Mouse (Mus musculus) heart, postnatal 25 days (tissue): Measurements from ENCODE around the gene Sh3kbp1. TPM values are rescaled to one million over a fixed set of nuclear protein-coding genes. Genes with fewer than 3 reads are reported as not detected.

ENCODE experiments used
- DNase-seq: peaks from one replicate; pipeline ENCODE4 v3.0.0; 2022; ENCODE audit warnings: low spot score
- intact Hi-C: fragments of 180-260 bp; cut with DNase I; formaldehyde crosslinking; loops from one replicate; pipeline ENCODE4 v1.15.1; 2025
- total RNA-seq, 2 experiments: library from RNA; stranded (reverse); gene quantifications; 2 replicates each; pipeline ENCODE4 v1.2.3; 2021

The Sh3kbp1 gene
- total RNA-seq, 2 experiments from 2014 or later, result 143 to 148 TPM

DNA sequence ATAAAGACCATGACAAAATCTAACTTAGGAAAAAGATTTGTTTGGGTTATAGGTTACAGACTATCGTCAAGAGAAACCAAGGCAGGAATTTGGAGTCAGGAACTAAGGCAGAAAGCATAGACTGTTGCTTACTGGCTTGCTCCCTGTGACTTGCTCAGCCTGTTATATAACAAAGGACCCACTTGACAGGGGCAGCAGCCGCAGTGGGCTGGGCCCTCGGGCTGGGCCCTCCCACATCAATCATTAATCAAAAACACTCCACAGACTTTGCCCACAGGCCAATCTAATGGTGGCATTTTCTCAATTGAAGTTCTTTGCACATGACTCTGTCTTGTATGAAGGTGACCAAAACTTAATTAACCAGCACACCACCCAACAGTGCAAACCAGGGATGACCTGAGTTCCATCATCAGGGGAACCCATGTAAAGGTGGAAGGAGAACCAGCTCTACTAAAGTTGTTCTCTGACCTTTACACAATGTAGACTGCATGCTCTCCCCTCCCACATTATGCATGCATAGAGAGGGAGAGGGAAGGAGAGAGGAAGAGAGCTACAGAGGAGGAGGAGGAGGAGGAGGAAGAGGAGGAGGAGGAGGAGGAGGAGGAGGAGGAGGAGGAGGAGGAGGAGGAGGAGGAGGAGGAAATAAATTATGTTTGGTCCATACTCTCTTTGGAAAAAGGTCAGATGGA is 344.2 kb downstream of the Sh3kbp1 start:
- intact Hi-C loops, result loop anchor here (5.0 kb wide), 1 partner anchor 146 kb away; no protein-coding TSS in a partner anchor
- no peak for DNase-seq

DNA sequence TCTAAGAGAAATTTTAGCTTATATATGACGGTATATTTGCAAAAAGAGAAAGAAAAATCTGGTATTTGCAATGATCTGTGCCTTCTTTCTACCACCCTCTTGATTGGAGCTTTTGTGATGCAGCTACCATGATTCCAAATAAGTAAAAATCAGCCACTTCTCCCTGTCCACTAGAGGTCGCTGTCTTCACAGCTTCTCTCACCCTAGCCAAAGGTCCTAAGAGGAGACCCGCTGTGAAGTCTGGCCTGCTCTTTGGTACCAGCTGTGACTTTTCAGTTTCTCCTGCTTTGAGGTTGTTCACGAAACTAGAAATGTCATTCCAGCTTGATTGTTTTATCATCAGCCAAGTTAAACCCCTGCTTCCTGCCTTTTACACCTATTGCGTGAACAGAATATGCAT is 346.7 kb downstream of the Sh3kbp1 start:
- intact Hi-C loops, result loop anchor here (5.0 kb wide), 1 partner anchor 144 kb away; no protein-coding TSS in a partner anchor
- DNase-seq, result no peak

DNA sequence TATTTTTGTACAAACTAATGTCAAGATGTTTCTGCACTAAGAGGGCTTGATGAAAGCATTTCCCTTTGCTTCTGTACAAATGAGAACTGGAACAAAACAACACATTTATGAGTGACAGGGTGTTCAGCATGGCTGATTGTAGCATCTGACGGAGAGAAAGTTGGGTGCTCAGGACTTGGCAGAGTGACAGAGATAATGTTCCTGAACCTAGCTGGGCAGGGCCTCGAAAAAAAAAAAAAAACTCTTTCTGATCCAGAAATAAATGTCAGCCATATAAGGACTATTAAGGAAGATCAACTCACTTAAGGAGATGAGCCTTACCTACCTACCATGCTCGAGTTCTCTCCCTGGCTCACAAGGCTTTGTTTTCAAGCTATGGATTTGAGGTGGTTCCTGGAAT is 349.2 kb downstream of the Sh3kbp1 start:
- intact Hi-C loops, result no loop called here
- no peak for DNase-seq

GRCm38 (mm10) chrX:159988002-159988960 is 361.2 kb downstream of the Sh3kbp1 start, which contains the start of gene Map3k15:
Gene Map3k15, plus strand, starts transcription at chrX:159988433.
- intact Hi-C loops, result loop anchor here (5.0 kb wide), 2 partner anchors 129 to 184 kb away; no protein-coding TSS in a partner anchor
- peak; percentile 13 for DNase-seq

- intact Hi-C loops, result no loop called here
- DNase-seq, result no peak
These were observed 368.7 kb downstream of the Sh3kbp1 start for GRCm38 (mm10) chrX:159995808-159996207.

Other genes starting within 250 kb of the Sh3kbp1 start
- 1 to 10 TPM; 1.0 to 1.4 TPM for gene Map7d2, start 212.7 kb upstream of the Sh3kbp1 start, total RNA-seq
- gene Bclaf3, start 100.6 kb upstream of the Sh3kbp1 start, total RNA-seq, result 1 to 10 TPM; 2.2 to 3.0 TPM